In genomic region chr17:86508212-86508490, GRCm38 (mm10) we compare ENCODE assay signal across 22 mouse cellular contexts. TPM values are rescaled to one million over a fixed set of nuclear protein-coding genes. Genes with fewer than 3 reads are reported as not detected.
DNase-seq lines count a peak whose midpoint lies in the region; ATAC-seq and TF ChIP-seq lines count a peak whose summit lies in the region.
"Had no signal": no experiment of that assay in that cellular context is flagged by ENCODE, and none has a peak within 500 bp of the region (broad histone marks: within the 10 kb centered on the region; RNA-seq: fewer than 3 reads in every experiment).

No protein-coding gene starts in this region.

- ATAC-seq in heart, postnatal 0 days (ENCODE audit: insufficient read depth, low read depth) = no peak
- ATAC-seq in lung, postnatal 0 days = no peak
- ATAC-seq: forebrain, embryonic 14.5 days; forebrain, embryonic 16.5 days; Patski had no signal

- 78% methylated on average over 3 of the region's 3 CpGs for WGBS in heart, postnatal 0 days
- WGBS in lung, postnatal 0 days = 77% methylated on average over 3 of the region's 3 CpGs
- 85% methylated on average over 3 of the region's 3 CpGs for WGBS in lung, adult 2 months

- no peaks in the 10 kb centered on the region for H3K36me3 ChIP-seq in heart, postnatal 0 days (replicated peaks; ENCODE audit: control insufficient read depth, insufficient read depth, low read length)
- H3K36me3 ChIP-seq in lung, postnatal 0 days (ENCODE audit: insufficient read depth, low read length) = no peaks in the 10 kb centered on the region
- H3K36me3 ChIP-seq: embryonic facial prominence, embryonic 13.5 days; embryonic facial prominence, embryonic 15.5 days; forebrain, embryonic 10.5 days; forebrain, embryonic 12.5 days; G1E had no signal

- H3K4me2 ChIP-seq in heart, postnatal 0 days (ENCODE audit: low read depth, low read length) = no peak overlapping the region
- H3K4me2 ChIP-seq in lung, postnatal 0 days (replicated peaks; ENCODE audit: low read depth, low read length) = no peak overlapping the region
- H3K4me2 ChIP-seq: embryonic facial prominence, embryonic 13.5 days; embryonic facial prominence, embryonic 15.5 days; forebrain, embryonic 12.5 days had no signal

- no peak for TF ChIP-seq CTCF in heart, postnatal 0 days (IDR thresholded peaks at IDR 0.05; ENCODE audit: low read depth)
- no peak for TF ChIP-seq CTCF in lung, postnatal 0 days (IDR thresholded peaks at IDR 0.05)
- TF ChIP-seq CTCF in lung, adult 2 months (IDR thresholded peaks at IDR 0.05; ENCODE audit: insufficient read depth, low read length) = no peak

- H3K27ac ChIP-seq in heart, postnatal 0 days (ENCODE audit: low read depth) = peak overlapping the region; percentile 71
- 0 out of 2 replicates have a peak overlapping the region, but pooled peaks have one; percentile 83 for H3K27ac ChIP-seq in lung, postnatal 0 days (ENCODE audit: low read length)
- H3K27ac ChIP-seq in brown adipose tissue, adult 24 weeks (replicated peaks; ENCODE audit: low read depth, low read length) = 0 out of 2 replicates have a peak overlapping the region, but pooled peaks have one; percentile 36
- H3K27ac ChIP-seq: embryonic facial prominence, embryonic 13.5 days; forebrain, embryonic 12.5 days had no signal

- no peak overlapping the region for H3K4me3 ChIP-seq in heart, postnatal 0 days (ENCODE audit: low read depth, low read length)
- H3K4me3 ChIP-seq in lung, postnatal 0 days (ENCODE audit: low read depth, low read length) = no peak overlapping the region
- H3K4me3 ChIP-seq in lung, adult 2 months (replicated peaks; ENCODE audit: extremely low read depth, low read depth, low read length) = no peak overlapping the region
- H3K4me3 ChIP-seq in brown adipose tissue, adult 24 weeks (ENCODE audit: insufficient read depth, low read depth, low read length) = no peak overlapping the region
- H3K4me3 ChIP-seq: embryonic facial prominence, embryonic 13.5 days; embryonic facial prominence, embryonic 15.5 days; erythroblast, embryonic 14.5 days; forebrain, embryonic 10.5 days; forebrain, embryonic 12.5 days had no signal

- H3K27me3 ChIP-seq in heart, postnatal 0 days (ENCODE audit: control insufficient read depth, insufficient read depth, low read length) = no peaks in the 10 kb centered on the region
- H3K27me3 ChIP-seq in lung, postnatal 0 days (replicated peaks; ENCODE audit: insufficient read depth, low read length) = no peaks in the 10 kb centered on the region
- H3K27me3 ChIP-seq: embryonic facial prominence, embryonic 13.5 days; embryonic facial prominence, embryonic 15.5 days; forebrain, embryonic 12.5 days; Patski had no signal

- no peak overlapping the region for H3K9ac ChIP-seq in heart, postnatal 0 days (replicated peaks; ENCODE audit: low read depth, low read length)
- no peak overlapping the region for H3K9ac ChIP-seq in lung, postnatal 0 days (replicated peaks; ENCODE audit: low read depth)
- H3K9ac ChIP-seq: embryonic facial prominence, embryonic 13.5 days; embryonic facial prominence, embryonic 15.5 days; forebrain, embryonic 12.5 days had no signal

- H3K4me1 ChIP-seq in heart, postnatal 0 days (ENCODE audit: control insufficient read depth, insufficient read depth) = peaks cover 10% of the 10 kb centered on the region
- H3K4me1 ChIP-seq in lung, postnatal 0 days (ENCODE audit: insufficient read depth, low read depth, low read length) = no peaks in the 10 kb centered on the region
- peaks cover 17% of the 10 kb centered on the region for H3K4me1 ChIP-seq in lung, adult 2 months (ENCODE audit: control insufficient read depth, insufficient read depth, low read length)
- peaks cover 31% of the 10 kb centered on the region for H3K4me1 ChIP-seq in brown adipose tissue, adult 24 weeks (ENCODE audit: control insufficient read depth, insufficient read depth, insufficient read length, low read length)
- H3K4me1 ChIP-seq: forebrain, embryonic 12.5 days had no signal

- DNase-seq in heart, postnatal 0 days (ENCODE audit: low spot score) = no peak
- no peak for DNase-seq in heart, adult 8-10 months (ENCODE audit: low spot score)
- no peak for DNase-seq in lung, postnatal 0 days (ENCODE audit: low spot score)
- DNase-seq in lung, adult 2 months = no peak
- DNase-seq in thymus, postnatal 25 days = no peak
- DNase-seq: cerebellum, adult 11 months; cerebellum, adult 8-10 months; cerebellum, postnatal 36 days; embryo, embryonic 11 days had no signal

- no peak for TF ChIP-seq EP300 in heart, postnatal 0 days (IDR thresholded peaks at IDR 0.05; ENCODE audit: low read depth)
- TF ChIP-seq EP300 in lung, postnatal 0 days (IDR thresholded peaks at IDR 0.05) = no peak

- no peak for TF ChIP-seq POLR2A in lung, adult 2 months (IDR thresholded peaks at IDR 0.05; ENCODE audit: borderline replicate concordance, extremely low read depth, low read depth, low read length)

- no peaks in the 10 kb centered on the region for H3K9me3 ChIP-seq in heart, postnatal 0 days (replicated peaks; ENCODE audit: control insufficient read depth, low read length)
- H3K9me3 ChIP-seq in lung, postnatal 0 days (ENCODE audit: low read length) = no peaks in the 10 kb centered on the region
- H3K9me3 ChIP-seq: embryonic facial prominence, embryonic 13.5 days; embryonic facial prominence, embryonic 15.5 days; forebrain, embryonic 10.5 days; forebrain, embryonic 12.5 days had no signal

RNA-seq across cellular contexts. Expression of gene Gm10309, which starts 3.1 kb away (rescaled TPM):
- total RNA-seq in heart, postnatal 0 days (2014; rRNA removed; ENCODE audit: low replicate concordance) = not detected in 2 replicates
- 0.10 and 0.12 TPM in 2 replicates for polyA plus RNA-seq in heart, postnatal 0 days (2015; fragmentation: Nextera tagmentation; extraction: Ambion mirVana)
- total RNA-seq in heart, adult 8-10 months (2022) = not detected
- 0.30 and 0.54 TPM in 2 replicates for polyA plus RNA-seq in lung, postnatal 0 days (2015; fragmentation: Nextera tagmentation; extraction: Ambion mirVana)
- 0.30 and 0.37 TPM in 2 replicates for polyA plus RNA-seq in lung, adult 2 months (2012; rRNA removed)
- polyA plus RNA-seq in brown adipose tissue, adult 24 weeks (2012; ENCODE audit: insufficient read depth, insufficient read length, missing spikeins) = not detected in 2 replicates
- total RNA-seq: adrenal gland, postnatal 14 days; adrenal gland, postnatal 36 days; common myeloid progenitor, adult 5-6 weeks had no signal
- polyA plus RNA-seq: forebrain, embryonic 14.5 days; G1E; Patski had no signal
